ENCODE assay signal across 34 mouse cellular contexts in genomic region chr2:83901896-83902540, GRCm38 (mm10). TPM values are rescaled to one million over a fixed set of nuclear protein-coding genes. Genes with fewer than 3 reads are reported as not detected.
DNase-seq lines count a peak whose midpoint lies in the region; ATAC-seq and TF ChIP-seq lines count a peak whose summit lies in the region.
"Had no signal": no experiment of that assay in that cellular context is flagged by ENCODE, and none has a peak within 500 bp of the region (broad histone marks: within the 10 kb centered on the region; RNA-seq: fewer than 3 reads in every experiment).

No protein-coding gene starts in this region.

- H3K9me3 ChIP-seq in kidney, embryonic 15.5 days (replicated peaks) = no peaks in the 10 kb centered on the region
- H3K9me3 ChIP-seq in kidney, postnatal 0 days (replicated peaks; ENCODE audit: low read length) = no peaks in the 10 kb centered on the region
- H3K9me3 ChIP-seq: heart, embryonic 15.5 days; hindbrain, embryonic 10.5 days; hindbrain, embryonic 13.5 days had no signal

- no peak for ATAC-seq in kidney, embryonic 15.5 days (replicated peaks; ENCODE audit: low FRiP score)
- ATAC-seq in kidney, postnatal 0 days (replicated peaks; ENCODE audit: low FRiP score, low read depth) = 0 out of 2 replicates have a peak, but pooled peaks have one; percentile 43
- ATAC-seq: CD4-positive, CD25-positive, alpha-beta regulatory T cell, adult 4 months; forebrain, embryonic 14.5 days; forebrain, postnatal 0 days; hindbrain, embryonic 16.5 days had no signal

- DNase-seq in kidney, adult 2 months = peak; percentile 68
- no peak for DNase-seq in kidney, postnatal 0 days (ENCODE audit: low spot score)
- no peak for DNase-seq in kidney, postnatal 4 days
- peak; percentile 38 for DNase-seq in 3134 (ENCODE audit: extremely low read depth, insufficient read length, low spot score)
- DNase-seq in Muller cell, postnatal 12 days (ENCODE audit: inconsistent ontology term) = peak; percentile 86
- no peak for DNase-seq in layer of hippocampus, adult 9-10 months (ENCODE audit: low spot score)
- no peak for DNase-seq in heart, adult 18-20 months
- DNase-seq: adrenal gland, adult 2 months; adrenal gland, postnatal 14 days; cerebellum, adult 11 months; cerebellum, adult 9-10 months; cerebellum, postnatal 14 days; forebrain, postnatal 0 days; gastrocnemius, adult 2 months; gastrocnemius, postnatal 14 days; heart, adult 11 months; heart, postnatal 10 days; heart, postnatal 36 days had no signal

- H3K4me1 ChIP-seq in kidney, adult 2 months (ENCODE audit: control insufficient read depth, insufficient read depth, low read length) = peaks cover 4% of the 10 kb centered on the region; the same call in 1 of the 2 replicates
- H3K4me1 ChIP-seq in kidney, embryonic 15.5 days = no peaks in the 10 kb centered on the region
- H3K4me1 ChIP-seq in kidney, postnatal 0 days (replicated peaks; ENCODE audit: insufficient read depth, low read length) = no peaks in the 10 kb centered on the region
- H3K4me1 ChIP-seq: heart, embryonic 12.5 days; heart, embryonic 15.5 days; hindbrain, embryonic 10.5 days; hindbrain, embryonic 13.5 days had no signal

- TF ChIP-seq POLR2A in kidney, adult 2 months (IDR thresholded peaks at IDR 0.05; ENCODE audit: low read depth, low read length) = no peak

- peak overlapping the region; percentile 31 for H3K27ac ChIP-seq in kidney, adult 2 months (ENCODE audit: insufficient read depth, low read depth, low read length)
- no peak overlapping the region for H3K27ac ChIP-seq in kidney, embryonic 15.5 days
- no peak overlapping the region for H3K27ac ChIP-seq in kidney, postnatal 0 days
- H3K27ac ChIP-seq: gastrocnemius, adult 2 months; heart, embryonic 15.5 days; hindbrain, embryonic 10.5 days; hindbrain, embryonic 13.5 days had no signal

- H3K4me2 ChIP-seq in kidney, embryonic 15.5 days = no peak overlapping the region
- H3K4me2 ChIP-seq in kidney, postnatal 0 days (ENCODE audit: low read length) = no peak overlapping the region
- H3K4me2 ChIP-seq: heart, embryonic 12.5 days; heart, embryonic 15.5 days; hindbrain, embryonic 13.5 days had no signal

- TF ChIP-seq CTCF in kidney, adult 2 months (conservative IDR thresholded peaks at IDR 0.05; ENCODE audit: insufficient read depth, insufficient read length, low read depth, low read length) = no peak
- TF ChIP-seq CTCF in kidney, postnatal 0 days (IDR thresholded peaks at IDR 0.05; ENCODE audit: low read depth) = no peak

- no peaks in the 10 kb centered on the region for H3K27me3 ChIP-seq in kidney, adult 2 months (replicated peaks; ENCODE audit: control insufficient read depth, insufficient read depth, low read length)
- H3K27me3 ChIP-seq in kidney, embryonic 15.5 days = no peaks in the 10 kb centered on the region
- H3K27me3 ChIP-seq in kidney, postnatal 0 days (ENCODE audit: insufficient read depth, low read length) = no peaks in the 10 kb centered on the region
- H3K27me3 ChIP-seq: heart, embryonic 12.5 days; heart, embryonic 15.5 days; hindbrain, embryonic 13.5 days had no signal

- H3K36me3 ChIP-seq in kidney, adult 2 months (ENCODE audit: control insufficient read depth, insufficient read depth, low read length) = no peaks in the 10 kb centered on the region
- H3K36me3 ChIP-seq in kidney, embryonic 15.5 days = no peaks in the 10 kb centered on the region
- no peaks in the 10 kb centered on the region for H3K36me3 ChIP-seq in kidney, postnatal 0 days (ENCODE audit: insufficient read depth, low read length)
- H3K36me3 ChIP-seq: heart, embryonic 12.5 days; heart, embryonic 15.5 days; hindbrain, embryonic 10.5 days; hindbrain, embryonic 13.5 days had no signal

- 44% methylated on average over 2 of the region's 2 CpGs for whole genome bisulfite sequencing in kidney, adult 2 months
- WGBS in kidney, embryonic 15.5 days = 72% methylated on average over 2 of the region's 2 CpGs
- 69% methylated on average over 2 of the region's 2 CpGs for WGBS in kidney, postnatal 0 days

- no peak overlapping the region for H3K9ac ChIP-seq in kidney, embryonic 15.5 days
- no peak overlapping the region for H3K9ac ChIP-seq in kidney, postnatal 0 days (ENCODE audit: low read depth, low read length)
- H3K9ac ChIP-seq: forebrain, postnatal 0 days; heart, embryonic 12.5 days; heart, embryonic 15.5 days; hindbrain, embryonic 13.5 days had no signal

- H3K4me3 ChIP-seq in kidney, adult 2 months (ENCODE audit: insufficient read depth, low read depth, low read length) = no peak overlapping the region
- no peak overlapping the region for H3K4me3 ChIP-seq in kidney, embryonic 15.5 days (replicated peaks)
- H3K4me3 ChIP-seq in kidney, postnatal 0 days (replicated peaks; ENCODE audit: low read depth, low read length) = no peak overlapping the region
- H3K4me3 ChIP-seq: gastrocnemius, adult 2 months; heart, embryonic 12.5 days; heart, embryonic 15.5 days; hindbrain, embryonic 10.5 days; hindbrain, embryonic 13.5 days had no signal

RNA-seq across cellular contexts. Expression of gene Zswim2, which starts 39.0 kb away (rescaled TPM):
- not detected in 2 replicates for polyA plus RNA-seq in kidney, adult 2 months (2012; rRNA removed)
- polyA plus RNA-seq in kidney, embryonic 15.5 days (2015; fragmentation: Nextera tagmentation; extraction: Ambion mirVana) = not detected in 2 replicates
- polyA plus RNA-seq in kidney, postnatal 0 days (2015; fragmentation: Nextera tagmentation; extraction: Ambion mirVana) = not detected in 2 replicates
- not detected for total RNA-seq in heart, adult 18-20 months (2021)
- total RNA-seq: adrenal gland, adult 2 months; adrenal gland, postnatal 14 days; adrenal gland, postnatal 4 days; gastrocnemius, adult 2 months; gastrocnemius, postnatal 14 days; gastrocnemius, postnatal 4 days; heart, postnatal 10 days; heart, postnatal 36 days; MEL had no signal
- polyA plus RNA-seq: adrenal gland, adult 2 months; C2C12; CD4-positive, CD25-positive, alpha-beta regulatory T cell, adult 4 months; embryonic facial prominence, embryonic 11.5 days; forebrain, embryonic 11.5 days; forebrain, embryonic 14.5 days; forebrain, postnatal 0 days; frontal cortex, adult 2 months; heart, embryonic 12.5 days; heart, embryonic 15.5 days; hindbrain, embryonic 10.5 days; hindbrain, embryonic 13.5 days; hindbrain, embryonic 16.5 days had no signal

RNA-seq across cellular contexts. Expression of gene Gm13698, which starts 53.5 kb away (rescaled TPM):
- polyA plus RNA-seq in kidney, adult 2 months (2012; rRNA removed) = not detected in 2 replicates
- not detected in 2 replicates for polyA plus RNA-seq in kidney, embryonic 15.5 days (2015; fragmentation: Nextera tagmentation; extraction: Ambion mirVana)
- polyA plus RNA-seq in kidney, postnatal 0 days (2015; fragmentation: Nextera tagmentation; extraction: Ambion mirVana) = not detected in 2 replicates
- total RNA-seq in heart, adult 18-20 months (2021) = under 1 TPM; 0.75 to 0.77 TPM
- total RNA-seq: forebrain, postnatal 0 days had no signal
- polyA plus RNA-seq: adrenal gland, adult 2 months; C2C12; CD4-positive, CD25-positive, alpha-beta regulatory T cell, adult 4 months; embryonic facial prominence, embryonic 11.5 days; embryonic facial prominence, embryonic 14.5 days; forebrain, embryonic 11.5 days; forebrain, embryonic 14.5 days; forebrain, postnatal 0 days; frontal cortex, adult 2 months; heart, embryonic 12.5 days; heart, embryonic 15.5 days; hindbrain, embryonic 10.5 days; hindbrain, embryonic 13.5 days; hindbrain, embryonic 16.5 days had no signal

RNA-seq across cellular contexts. Expression of gene Gm13693, which starts 59.3 kb away (rescaled TPM):
- polyA plus RNA-seq in kidney, adult 2 months (2012; rRNA removed) = not detected in 2 replicates
- polyA plus RNA-seq in kidney, embryonic 15.5 days (2015; fragmentation: Nextera tagmentation; extraction: Ambion mirVana) = not detected in 2 replicates
- not detected in 2 replicates for polyA plus RNA-seq in kidney, postnatal 0 days (2015; fragmentation: Nextera tagmentation; extraction: Ambion mirVana)
- under 1 TPM; 0.75 to 0.77 TPM for total RNA-seq in heart, adult 18-20 months (2021)
- total RNA-seq: forebrain, postnatal 0 days had no signal
- polyA plus RNA-seq: adrenal gland, adult 2 months; C2C12; CD4-positive, CD25-positive, alpha-beta regulatory T cell, adult 4 months; embryonic facial prominence, embryonic 11.5 days; embryonic facial prominence, embryonic 14.5 days; forebrain, embryonic 11.5 days; forebrain, embryonic 14.5 days; forebrain, postnatal 0 days; frontal cortex, adult 2 months; heart, embryonic 12.5 days; heart, embryonic 15.5 days; hindbrain, embryonic 10.5 days; hindbrain, embryonic 13.5 days; hindbrain, embryonic 16.5 days had no signal

Comparison
In these comparisons a context has a peak if more than half of its experiments do, and no peak if none do; other contexts are left out.
1. DNase-seq: peak in kidney, adult 2 months (single experiment), 3134 (single experiment) and Muller cell, postnatal 12 days (single experiment); none in kidney, postnatal 0 days (single experiment), kidney, postnatal 4 days (0 of 2), layer of hippocampus, adult 9-10 months (single experiment) and heart, adult 18-20 months (0 of 2).